Mouse (Mus musculus) embryonic facial prominence, embryonic 13.5 days (tissue): Measurements from ENCODE around the gene Gm38394. TPM values are rescaled to one million over a fixed set of nuclear protein-coding genes. Genes with fewer than 3 reads are reported as not detected.

Experiments used
- ATAC-seq: fragments of 200-750 bp; cut with Nextera tagmentation; 2 replicates; pipeline ENCODE4 v1.8.0; 2017; ENCODE audit warnings: low read depth; ENCODE audit not compliant: insufficient number of reproducible peaks, insufficient read depth, low FRiP score, low TSS enrichment
- H3K27ac ChIP-seq: fragments of 300-500 bp; sonication (generic); 2 replicates; pipeline ENCODE4 v1.5.1; 2015; ENCODE audit warnings: moderate library complexity, mild to moderate bottlenecking, inconsistent platforms
- H3K27me3 ChIP-seq: fragments of 300-500 bp; sonication (generic); 2 replicates; pipeline ENCODE4 v1.6.1; 2015; ENCODE audit warnings: mild to moderate bottlenecking, inconsistent platforms
- H3K36me3 ChIP-seq: fragments of 300-500 bp; sonication (generic); 2 replicates; pipeline ENCODE4 v1.6.1; 2015; ENCODE audit warnings: mild to moderate bottlenecking, inconsistent platforms
- H3K4me1 ChIP-seq: fragments of 300-500 bp; sonication (generic); 2 replicates; pipeline ENCODE4 v1.6.1; 2015; ENCODE audit warnings: inconsistent platforms
- H3K4me2 ChIP-seq: fragments of 300-500 bp; sonication (generic); 2 replicates; pipeline ENCODE4 v1.6.1; 2015; ENCODE audit warnings: moderate library complexity, mild to moderate bottlenecking, inconsistent platforms
- H3K4me3 ChIP-seq: fragments of 300-500 bp; sonication (generic); 2 replicates; pipeline ENCODE4 v1.5.1; 2015; ENCODE audit warnings: mild to moderate bottlenecking, inconsistent platforms
- H3K9ac ChIP-seq: fragments of 300-500 bp; sonication (generic); 2 replicates; pipeline ENCODE4 v1.6.1; 2015; ENCODE audit warnings: mild to moderate bottlenecking, inconsistent platforms
- H3K9me3 ChIP-seq: fragments of 300-500 bp; sonication (generic); 2 replicates; pipeline ENCODE4 v1.6.1; 2016; ENCODE audit warnings: inconsistent platforms
- WGBS: fragments of 180-500 bp; shearing (Covaris S2); methylation state at CpG from one replicate; pipeline ENCODE4 v1.1.7; 2015; ENCODE audit warnings: mixed read lengths; 5-methylcytosine and 5-hydroxymethylcytosine counted together
- polyA plus RNA-seq: library from polyadenylated mRNA; unstranded; fragments of >200 nt; fragmentation: Nextera tagmentation; extraction: Ambion mirVana; gene quantifications from 2 replicates; pipeline ENCODE4 v1.2.1, GENCODE M21; 2015

Gene Gm38394
- polyA plus RNA-seq, 1 experiment from 2014 or later, result 7.9 TPM

- H3K9me3 ChIP-seq, result no peaks in the 10 kb centered on the region
- no peak for ATAC-seq
- H3K27me3 ChIP-seq, result no peaks in the 10 kb centered on the region
- H3K27ac ChIP-seq, result no peak overlapping the region
- H3K4me2 ChIP-seq, result no peak overlapping the region
- 97% methylated on average over 7 of the region's 7 CpGs for WGBS
- peaks cover 24% of the 10 kb centered on the region for H3K4me1 ChIP-seq
- no peak overlapping the region for H3K9ac ChIP-seq
- H3K4me3 ChIP-seq, result no peak overlapping the region
- peaks cover 16% of the 10 kb centered on the region for H3K36me3 ChIP-seq
These were observed 1.8 kb upstream of the Gm38394 start for GRCm38 (mm10) chr1:133662941-133663340.

GRCm38 (mm10) chr1:133660466-133661202, 484 bp downstream of the Gm38394 start, which contains the start of gene Zbed6:
Gene Zbed6 (minus strand): TSS chr1:133660885.
- ATAC-seq, result peak; percentile 67
- no peaks in the 10 kb centered on the region for H3K27me3 ChIP-seq
- peaks cover 40% of the 10 kb centered on the region for H3K4me1 ChIP-seq
- WGBS, result under 1% methylated on average over 41 of the region's 41 CpGs
- peak within 1 kb of the TSS; percentile 79 for H3K4me3 ChIP-seq
- H3K27ac ChIP-seq, result peak within 1 kb of the TSS; percentile 94
- peak within 1 kb of the TSS; percentile 89 for H3K9ac ChIP-seq
- peak within 1 kb of the TSS; percentile 87 for H3K4me2 ChIP-seq
- peaks cover 31% of the 10 kb centered on the region for H3K36me3 ChIP-seq
- no peaks in the 10 kb centered on the region for H3K9me3 ChIP-seq

GRCm38 (mm10) chr1:133658878-133659277, 2.2 kb downstream of the Gm38394 start:
- ATAC-seq, result no peak
- H3K9me3 ChIP-seq, result no peaks in the 10 kb centered on the region
- H3K9ac ChIP-seq, result no peak overlapping the region
- peaks cover 37% of the 10 kb centered on the region for H3K36me3 ChIP-seq
- H3K4me1 ChIP-seq, result peaks cover 40% of the 10 kb centered on the region
- no peak overlapping the region for H3K27ac ChIP-seq
- 76% methylated on average over 3 of the region's 3 CpGs for WGBS
- peak overlapping the region; percentile 87 for H3K4me2 ChIP-seq
- no peak overlapping the region; the same call in 1 of the 2 replicates for H3K4me3 ChIP-seq
- no peaks in the 10 kb centered on the region for H3K27me3 ChIP-seq

GRCm38 (mm10) chr1:133656811-133657210, 4.3 kb downstream of the Gm38394 start:
- Histone ChIP-seq H3K4me3 (no peak overlapping the region), H3K36me3 (peaks cover 42% of the 10 kb centered on the region), H3K4me1 (peaks cover 40% of the 10 kb centered on the region), H3K9me3 (no peaks in the 10 kb centered on the region), H3K27me3 (no peaks in the 10 kb centered on the region), H3K4me2 (peak overlapping the region; percentile 16; the same call in 1 of the 2 replicates), H3K9ac (no peak overlapping the region), H3K27ac (no peak overlapping the region)
- ATAC-seq, result no peak
- WGBS, result 70% methylated on average over 5 of the region's 5 CpGs

GRCm38 (mm10) chr1:133653033-133653432, 8.1 kb downstream of the Gm38394 start:
- H3K27ac ChIP-seq, result no peak overlapping the region
- no peak overlapping the region for H3K9ac ChIP-seq
- H3K9me3 ChIP-seq, result no peaks in the 10 kb centered on the region
- H3K27me3 ChIP-seq, result no peaks in the 10 kb centered on the region
- no peak for ATAC-seq
- no peak overlapping the region for H3K4me3 ChIP-seq
- peaks cover 41% of the 10 kb centered on the region for H3K36me3 ChIP-seq
- 97% methylated on average over 1 of the region's 1 CpGs for WGBS
- no peak overlapping the region for H3K4me2 ChIP-seq
- H3K4me1 ChIP-seq, result peaks cover 17% of the 10 kb centered on the region

GRCm38 (mm10) chr1:133650288-133651055, 10.6 kb downstream of the Gm38394 start:
- no peak overlapping the region for H3K9ac ChIP-seq
- H3K4me3 ChIP-seq, result no peak overlapping the region
- peaks cover 45% of the 10 kb centered on the region for H3K36me3 ChIP-seq
- H3K9me3 ChIP-seq, result no peaks in the 10 kb centered on the region
- H3K27ac ChIP-seq, result no peak overlapping the region
- no peaks in the 10 kb centered on the region for H3K27me3 ChIP-seq
- H3K4me2 ChIP-seq, result no peak overlapping the region
- no peak for ATAC-seq
- no peaks in the 10 kb centered on the region for H3K4me1 ChIP-seq
- WGBS, result 97% methylated on average over 7 of the region's 7 CpGs

- Histone ChIP-seq H3K27me3 (no peaks in the 10 kb centered on the region), H3K9ac (no peak overlapping the region), H3K36me3 (peaks cover 71% of the 10 kb centered on the region), H3K4me3 (no peak overlapping the region), H3K27ac (no peak overlapping the region), H3K4me2 (no peak overlapping the region), H3K4me1 (no peaks in the 10 kb centered on the region), H3K9me3 (no peaks in the 10 kb centered on the region)
- WGBS, result 97% methylated on average over 5 of the region's 5 CpGs
- ATAC-seq, result no peak
These were observed 15.5 kb downstream of the Gm38394 start for GRCm38 (mm10) chr1:133645652-133646051.

GRCm38 (mm10) chr1:133641163-133641562, 20.0 kb downstream of the Gm38394 start:
- Histone ChIP-seq H3K36me3 (peaks cover 96% of the 10 kb centered on the region), H3K27ac (no peak overlapping the region), H3K9ac (no peak overlapping the region), H3K27me3 (no peaks in the 10 kb centered on the region), H3K4me1 (no peaks in the 10 kb centered on the region), H3K4me2 (no peak overlapping the region), H3K4me3 (no peak overlapping the region), H3K9me3 (no peaks in the 10 kb centered on the region)
- no peak for ATAC-seq
- 87% methylated on average over 2 of the region's 2 CpGs for WGBS

- ATAC-seq, result no peak
- no peak overlapping the region for H3K4me2 ChIP-seq
- 84% methylated on average over 6 of the region's 6 CpGs for WGBS
These were observed 22.6 kb downstream of the Gm38394 start for GRCm38 (mm10) chr1:133638517-133638916.

GRCm38 (mm10) chr1:133632168-133632567, 28.9 kb downstream of the Gm38394 start:
- no peak overlapping the region for H3K9ac ChIP-seq
- WGBS, result 89% methylated on average over 2 of the region's 2 CpGs
- ATAC-seq, result no peak
- H3K27me3 ChIP-seq, result no peaks in the 10 kb centered on the region
- no peak overlapping the region for H3K4me3 ChIP-seq
- no peaks in the 10 kb centered on the region for H3K4me1 ChIP-seq
- no peaks in the 10 kb centered on the region for H3K9me3 ChIP-seq
- no peak overlapping the region for H3K27ac ChIP-seq
- H3K4me2 ChIP-seq, result no peak overlapping the region
- H3K36me3 ChIP-seq, result peaks cover 88% of the 10 kb centered on the region

More at GRCm38 (mm10) chr1:133638517-133638916, 22.6 kb downstream of the Gm38394 start:
- no peak overlapping the region for H3K27ac ChIP-seq
- H3K4me3 ChIP-seq, result no peak overlapping the region
- H3K27me3 ChIP-seq, result no peaks in the 10 kb centered on the region
- H3K36me3 ChIP-seq, result peaks cover 96% of the 10 kb centered on the region
- H3K9ac ChIP-seq, result no peak overlapping the region
- no peaks in the 10 kb centered on the region for H3K4me1 ChIP-seq
- H3K9me3 ChIP-seq, result no peaks in the 10 kb centered on the region

- Histone ChIP-seq H3K36me3 (peaks cover 87% of the 10 kb centered on the region), H3K4me3 (no peak overlapping the region), H3K9me3 (no peaks in the 10 kb centered on the region), H3K9ac (no peak overlapping the region), H3K4me2 (no peak overlapping the region), H3K4me1 (no peaks in the 10 kb centered on the region), H3K27ac (no peak overlapping the region), H3K27me3 (no peaks in the 10 kb centered on the region)
- no peak for ATAC-seq
- 77% methylated on average over 2 of the region's 2 CpGs for WGBS
These were observed 36.1 kb downstream of the Gm38394 start for GRCm38 (mm10) chr1:133625052-133625451.

- Histone ChIP-seq H3K27me3 (no peaks in the 10 kb centered on the region), H3K27ac (no peak overlapping the region), H3K9ac (no peak overlapping the region), H3K9me3 (no peaks in the 10 kb centered on the region), H3K4me3 (no peak overlapping the region), H3K4me1 (no peaks in the 10 kb centered on the region), H3K36me3 (peaks cover 78% of the 10 kb centered on the region), H3K4me2 (no peak overlapping the region)
- no peak for ATAC-seq
- 77% methylated on average over 8 of the region's 8 CpGs for WGBS
These were observed 42.8 kb downstream of the Gm38394 start for GRCm38 (mm10) chr1:133618311-133618710.
